Mouse (Mus musculus): ENCODE measurements around the gene Cdh13. TPM values are rescaled to one million over a fixed set of nuclear protein-coding genes. Genes with fewer than 3 reads are reported as not detected.
A peak's percentile ranks its signal among the peaks of the same experiment; 100 is the strongest.

Cdh13 gene
- total RNA-seq, 2 experiments from 2014 or later: 56.4 to 66.1 TPM

DNA sequence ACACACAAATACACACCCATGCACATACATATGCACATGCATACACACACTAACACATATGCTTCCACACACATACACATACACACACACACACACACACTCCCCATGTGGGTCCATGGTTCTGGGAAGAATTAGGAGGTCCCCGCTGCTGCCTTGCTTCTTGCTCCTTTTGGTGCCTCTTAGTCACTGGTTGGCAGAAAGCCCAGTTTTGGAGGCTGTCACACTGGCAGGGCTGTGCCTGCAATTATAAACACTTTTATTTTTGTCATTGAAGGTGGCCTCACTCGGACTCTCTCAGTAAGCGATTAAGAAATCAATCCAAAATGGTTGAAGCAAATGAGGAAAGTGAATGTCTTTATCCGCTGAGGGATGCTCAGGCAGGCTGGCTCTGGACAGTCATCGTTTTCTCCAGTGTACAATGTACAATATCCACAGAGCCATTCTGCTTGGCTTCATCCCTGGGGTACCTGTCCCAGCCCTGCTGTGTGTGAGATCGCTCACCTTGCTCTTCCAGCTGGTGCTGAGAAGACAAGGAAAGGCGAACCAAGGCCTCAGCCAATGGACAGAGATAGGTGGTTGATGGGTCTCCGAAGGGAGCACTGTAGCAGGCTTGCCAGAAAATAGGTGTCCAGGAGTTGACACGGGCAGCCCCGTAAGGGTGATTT, 913.1 kb downstream of the Cdh13 start:
- DNase-seq (ENCODE audit: low spot score in 2 of 2): peak; percentile 37 to 56

DNA sequence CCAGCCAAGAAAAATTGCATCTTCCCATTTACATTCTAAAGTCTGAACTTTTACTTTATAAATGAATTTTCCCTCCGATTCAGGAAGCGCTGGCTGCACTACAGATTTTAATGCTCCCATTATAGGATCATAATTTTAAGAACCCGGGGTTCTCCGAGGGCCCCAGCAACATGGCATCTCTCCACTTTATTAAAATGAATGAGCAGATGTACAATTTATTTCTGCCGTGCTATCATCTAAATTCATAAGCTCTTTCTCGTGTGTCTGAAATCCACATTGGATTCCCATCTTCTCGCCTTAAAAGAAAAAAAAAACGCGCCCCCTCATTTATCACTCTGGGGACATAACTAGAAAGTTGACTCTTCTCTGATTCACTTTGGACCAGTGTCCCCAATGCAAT, 925.0 kb downstream of the Cdh13 start:
- DNase-seq (ENCODE audit: low spot score in 2 of 2): peak in 1 of 2 experiments; percentile 20

DNA sequence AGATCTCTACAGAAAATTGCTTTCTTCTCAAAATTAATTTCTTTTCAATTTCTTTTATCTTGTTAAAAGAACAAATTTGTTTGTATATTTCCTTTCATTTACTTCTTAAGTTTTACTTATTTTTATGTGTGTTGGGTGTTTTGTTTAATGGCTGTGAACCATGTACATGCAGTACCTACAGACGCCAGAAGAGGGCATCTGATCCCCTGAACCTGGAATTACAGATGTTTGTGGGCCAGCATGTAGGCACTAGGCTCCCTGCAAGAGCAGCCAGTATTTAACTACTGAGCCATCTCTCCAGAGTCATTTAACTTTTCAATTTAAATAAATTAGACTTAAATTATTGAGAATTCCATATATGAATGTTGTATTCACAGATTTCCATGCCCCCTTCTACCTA, 941.0 kb downstream of the Cdh13 start:
- DNase-seq (ENCODE audit: low spot score in 2 of 2): no peak

DNA sequence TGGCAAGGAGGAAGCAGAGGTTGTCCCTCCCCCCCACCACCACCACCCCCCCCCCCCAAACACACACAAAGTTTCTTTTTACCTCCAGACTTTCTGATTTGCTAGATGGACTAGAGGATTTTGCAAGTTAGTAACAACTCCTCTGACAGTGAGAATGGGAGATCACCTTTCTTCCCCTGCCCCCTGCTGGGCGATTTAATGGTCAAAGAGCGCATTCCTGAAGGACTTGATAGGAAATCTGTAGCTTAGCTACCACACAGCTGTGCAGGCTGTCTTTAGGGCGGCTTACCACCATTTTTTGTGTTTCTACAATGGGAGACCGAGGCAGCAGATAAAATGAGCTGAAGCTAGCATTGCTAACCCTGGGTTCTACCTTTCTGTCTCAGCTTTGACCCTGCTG, 961.6 kb downstream of the Cdh13 start:
- DNase-seq (ENCODE audit: low spot score in 2 of 2): no peak

DNA sequence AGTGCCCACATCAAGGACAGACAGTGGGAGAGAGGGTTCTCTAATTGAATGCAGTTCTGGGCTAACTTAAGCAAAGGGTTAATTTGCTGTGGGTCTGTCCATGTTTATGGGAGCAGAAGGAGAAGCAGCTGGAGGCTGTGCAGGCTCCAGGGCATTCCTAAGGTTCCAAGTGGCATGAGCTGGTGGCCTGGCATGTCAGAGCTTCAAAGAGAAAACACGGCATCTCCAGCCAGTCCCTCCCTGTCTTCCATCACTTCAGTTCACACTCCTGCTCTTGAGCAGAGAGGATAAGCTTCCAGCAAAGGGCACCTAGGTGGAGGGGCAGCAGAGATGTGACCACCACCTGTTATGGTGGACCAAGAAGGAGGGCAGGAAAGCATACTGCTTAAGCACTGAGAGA, 962.1 kb downstream of the Cdh13 start:
- DNase-seq (ENCODE audit: low spot score in 2 of 2): no peak

DNA sequence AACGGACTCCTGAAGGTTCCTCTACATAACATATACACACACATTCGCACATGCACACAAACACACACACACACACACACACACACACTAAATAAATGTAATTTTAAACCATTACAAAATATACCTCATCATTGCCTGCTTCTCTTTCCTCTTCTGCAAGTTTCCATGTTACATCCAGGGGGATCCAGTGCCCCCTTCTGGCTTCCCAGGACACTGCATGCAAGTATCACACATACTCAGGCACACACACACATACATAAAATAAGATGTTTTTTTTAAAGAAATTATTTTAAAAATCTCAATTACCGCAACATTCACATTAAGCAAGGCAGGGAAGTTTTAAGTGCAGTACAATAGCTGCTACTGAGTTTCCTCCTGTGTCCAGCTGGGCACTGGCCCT, 970.8 kb downstream of the Cdh13 start:
- DNase-seq (ENCODE audit: low spot score in 2 of 2): no peak

DNA sequence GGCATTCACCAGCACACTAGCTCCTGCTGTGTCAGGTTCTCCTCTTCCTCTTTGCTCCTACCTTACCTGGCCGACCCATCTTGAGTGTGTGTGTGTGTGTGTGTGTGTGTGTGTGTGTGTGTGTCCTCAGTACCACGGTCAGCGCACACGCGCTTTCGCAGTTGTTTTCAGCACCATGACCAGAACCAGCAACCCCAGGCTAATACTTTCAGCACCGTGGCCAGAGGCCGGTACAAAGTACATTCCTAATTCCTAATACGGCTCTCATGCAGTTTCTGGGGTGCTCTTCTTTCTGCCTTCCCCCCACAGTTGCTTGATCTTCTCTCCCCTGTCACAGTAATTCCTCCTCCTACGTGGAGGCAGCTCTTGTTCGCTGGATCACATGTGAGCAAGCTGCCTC, 975.1 kb downstream of the Cdh13 start:
- DNase-seq (ENCODE audit: low spot score in 2 of 2): no peak

DNA sequence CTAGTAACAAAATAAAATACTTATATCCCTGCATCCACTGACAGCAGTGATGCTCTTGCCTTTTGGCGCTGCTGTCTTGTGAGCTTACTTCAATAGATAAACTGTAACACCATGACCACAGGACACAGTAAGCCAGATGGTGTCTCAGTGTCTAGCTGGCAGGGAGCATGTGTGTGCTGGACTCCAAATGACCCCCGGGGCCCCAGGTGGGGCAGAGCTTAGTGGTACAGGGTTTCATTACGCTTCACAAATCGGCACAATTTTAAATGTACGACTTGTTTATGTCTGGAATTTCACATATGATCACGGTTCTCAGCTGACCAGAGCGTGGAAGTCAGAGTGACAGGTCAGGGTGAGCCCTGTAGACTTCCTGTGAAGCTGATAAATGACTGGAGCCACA, 980.2 kb downstream of the Cdh13 start:
- no peak for DNase-seq (ENCODE audit: low spot score in 2 of 2)

DNA sequence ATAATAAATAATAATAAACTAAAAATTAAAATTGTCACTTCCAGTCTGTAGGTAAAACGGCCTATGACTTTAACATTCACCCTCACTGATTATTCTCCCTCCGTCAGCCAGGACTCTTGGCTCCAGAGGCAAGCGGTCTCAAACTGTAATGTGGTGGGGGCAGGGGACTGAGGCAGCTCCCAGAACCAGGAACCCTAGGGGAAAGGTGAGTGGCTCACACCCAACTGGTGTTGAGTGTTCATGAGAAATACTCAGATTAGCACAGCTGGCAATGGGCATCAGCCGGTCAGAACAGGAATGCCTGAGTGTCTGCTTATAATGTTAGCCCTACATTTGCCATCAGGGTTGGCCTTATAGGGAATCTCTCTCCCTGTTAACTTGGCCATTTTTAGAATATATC, 982.8 kb downstream of the Cdh13 start:
- DNase-seq (ENCODE audit: low spot score in 2 of 2): no peak

DNA sequence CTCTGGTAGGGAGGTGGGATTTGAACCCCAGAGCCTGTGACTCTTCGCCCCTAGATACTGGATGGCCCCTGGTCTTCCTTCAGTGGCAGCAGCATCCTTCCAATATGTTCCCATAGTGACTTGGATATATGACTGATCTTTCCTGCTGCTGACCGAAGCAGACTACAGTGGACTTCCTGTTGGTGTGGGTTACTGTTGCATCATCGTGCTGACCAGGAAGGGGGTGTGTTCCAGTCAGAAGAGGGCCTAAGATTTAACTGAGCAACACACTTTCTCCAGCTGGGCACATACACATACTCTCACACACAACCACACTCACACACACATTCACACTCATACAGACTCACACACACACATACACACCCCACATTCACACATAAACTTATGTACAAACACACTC, 986.0 kb downstream of the Cdh13 start:
- no peak for DNase-seq (ENCODE audit: low spot score in 2 of 2)

DNA sequence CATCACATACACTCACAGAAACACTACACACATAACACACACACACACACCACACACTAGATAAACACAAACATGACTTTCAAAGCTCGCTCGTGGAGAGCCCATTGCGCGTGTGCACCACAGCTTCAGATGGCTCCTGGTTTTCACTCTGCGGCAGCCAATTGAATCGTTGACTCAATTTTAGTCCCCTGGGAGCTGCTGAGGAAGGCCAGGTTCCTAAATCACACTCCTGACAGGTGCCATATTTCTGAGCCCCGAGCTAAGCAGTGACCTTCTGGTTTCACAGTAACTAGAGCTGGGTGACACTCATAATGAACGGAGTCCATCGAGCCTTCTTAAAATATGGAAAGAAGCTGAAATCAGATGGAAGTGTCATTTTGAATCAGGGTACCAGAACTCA, 986.8 kb downstream of the Cdh13 start:
- DNase-seq (ENCODE audit: low spot score in 2 of 2): no peak

DNA sequence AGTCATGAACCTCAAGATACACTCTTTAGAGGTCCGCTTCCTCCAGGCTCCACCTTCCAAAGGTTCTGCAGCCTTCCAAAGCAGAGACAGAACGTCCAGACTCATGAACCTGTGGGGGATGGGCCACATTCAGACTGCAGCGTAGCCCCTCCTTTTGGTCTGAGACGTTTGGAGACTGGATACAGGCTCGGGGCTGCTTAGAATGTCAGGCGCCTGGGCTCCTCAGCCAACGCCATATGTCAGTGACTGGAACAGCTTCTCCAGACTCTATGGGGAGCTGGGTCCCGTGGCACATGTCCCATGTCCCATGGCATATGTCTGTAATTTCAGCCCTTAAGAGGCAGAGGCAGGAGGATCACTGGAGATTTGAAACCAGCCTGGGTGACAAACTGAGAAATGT, 989.4 kb downstream of the Cdh13 start:
- DNase-seq (ENCODE audit: low spot score in 2 of 2): no peak

DNA sequence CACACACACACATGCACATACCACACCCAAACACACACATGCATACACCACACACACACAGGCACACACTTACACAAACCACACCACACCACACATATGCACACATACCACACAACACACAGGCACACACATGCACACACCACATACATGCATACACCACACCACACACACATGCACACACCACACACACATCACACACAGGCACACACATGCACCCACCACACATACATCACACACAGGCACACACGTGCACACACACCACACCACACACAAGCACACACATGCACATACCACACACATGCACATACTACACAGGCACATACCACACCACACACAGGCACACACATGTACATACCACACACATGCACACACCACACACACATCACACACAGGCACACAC, 991.9 kb downstream of the Cdh13 start:
- DNase-seq (ENCODE audit: low spot score in 2 of 2): no peak

DNA sequence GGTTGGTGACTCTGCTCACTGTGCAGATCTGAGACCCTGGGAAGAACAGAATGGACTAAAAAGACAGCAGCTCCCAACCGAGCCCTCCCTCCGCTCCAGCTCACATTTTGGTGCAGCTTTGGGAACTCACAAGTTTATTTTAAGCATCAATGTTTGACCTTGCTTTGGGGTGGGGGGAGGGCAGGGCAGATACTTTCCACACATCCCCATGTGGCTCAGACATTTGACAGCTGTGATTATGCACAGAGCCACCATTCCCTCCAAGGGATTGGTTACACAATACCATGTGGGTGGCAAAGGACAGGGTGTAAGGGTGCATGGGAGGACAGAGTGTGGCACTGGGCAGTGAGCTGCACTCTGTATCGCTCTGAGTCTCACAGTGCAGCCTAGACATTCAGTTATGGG, 993.5 kb downstream of the Cdh13 start:
- no peak for DNase-seq (ENCODE audit: low spot score in 2 of 2)

DNA sequence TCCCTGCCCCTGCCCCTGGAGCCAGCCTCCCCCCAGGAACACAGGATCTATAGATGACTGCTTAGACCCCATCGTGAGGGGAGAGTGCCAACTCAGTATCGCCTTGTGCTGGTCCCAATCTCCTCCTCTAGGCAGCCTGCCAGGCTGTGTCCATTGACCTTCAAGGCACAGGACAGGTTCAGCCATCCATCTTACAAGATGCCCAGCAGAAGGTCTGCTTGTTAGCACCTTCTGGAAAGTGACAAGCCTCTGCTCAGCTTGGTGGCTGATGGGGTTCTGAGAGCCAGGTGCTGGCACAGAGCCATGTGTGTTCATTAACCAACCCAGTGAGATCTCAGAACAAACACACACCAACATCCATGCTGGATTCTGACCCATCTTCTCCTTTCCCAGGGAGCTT, 998.2 kb downstream of the Cdh13 start:
- peak in 1 of 2 experiments; percentile 6 for DNase-seq (ENCODE audit: low spot score in 2 of 2)

DNA sequence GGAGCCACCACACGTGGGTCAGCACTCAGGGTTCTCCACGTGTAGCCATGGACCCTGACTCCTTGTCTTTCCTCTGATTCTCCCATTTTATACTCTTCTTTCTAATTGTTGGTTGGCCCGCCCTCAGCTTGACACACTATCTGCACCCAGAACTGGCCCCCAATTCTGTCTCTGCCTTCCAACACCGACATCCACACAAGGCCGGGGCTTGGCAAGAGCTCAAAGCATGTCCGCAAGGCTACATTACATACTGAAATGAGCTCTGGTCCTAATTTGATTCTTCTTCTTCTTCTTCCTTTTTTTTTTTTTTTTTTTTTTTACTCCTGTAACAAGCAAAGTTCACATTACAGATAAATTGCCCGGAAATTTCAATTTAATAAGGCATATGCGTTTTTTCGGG, 1001.0 kb downstream of the Cdh13 start:
- peak in 1 of 2 experiments; percentile 36 for DNase-seq (ENCODE audit: low spot score in 2 of 2)

DNA sequence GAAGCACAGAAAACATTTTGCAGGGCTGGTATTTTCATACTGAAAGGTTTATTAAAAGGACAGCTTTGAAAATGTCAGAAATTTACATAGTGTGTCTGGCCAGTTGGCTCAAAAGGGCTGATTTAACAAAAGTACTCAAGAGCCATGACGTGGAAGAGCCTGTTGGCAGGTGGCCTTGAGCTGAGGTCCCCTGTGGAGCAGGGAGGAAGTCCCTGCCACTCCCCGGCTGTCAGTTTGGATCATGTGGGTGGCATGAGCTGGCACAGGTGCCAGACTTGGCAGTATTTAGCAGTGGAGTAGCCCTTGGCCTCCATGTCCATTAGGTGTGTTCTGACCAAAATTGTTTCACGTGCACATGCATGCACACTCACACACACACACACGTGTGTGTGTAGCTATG, 1001.4 kb downstream of the Cdh13 start:
- peak in 1 of 2 experiments; percentile 57 for DNase-seq (ENCODE audit: low spot score in 2 of 2)

DNA sequence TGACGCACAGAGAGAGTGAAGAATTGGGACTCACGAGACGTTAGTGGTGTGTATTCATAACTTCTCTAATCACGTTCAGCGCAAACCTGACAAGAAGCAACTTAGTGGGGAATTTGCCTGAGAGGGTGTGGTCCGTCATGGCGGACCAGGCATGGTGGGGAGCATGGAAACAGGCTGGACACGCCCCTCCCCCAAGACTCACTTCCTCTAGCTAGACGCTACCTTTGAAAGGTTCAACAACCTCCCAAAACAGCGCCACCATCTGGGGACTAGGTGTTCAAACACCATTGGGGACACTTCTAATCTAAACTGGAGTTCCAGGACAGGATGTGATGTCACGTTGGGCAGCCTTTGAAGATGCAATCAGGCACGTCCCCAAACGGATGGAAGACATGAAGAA, 1011.9 kb downstream of the Cdh13 start:
- DNase-seq (ENCODE audit: low spot score in 2 of 2): no peak

DNA sequence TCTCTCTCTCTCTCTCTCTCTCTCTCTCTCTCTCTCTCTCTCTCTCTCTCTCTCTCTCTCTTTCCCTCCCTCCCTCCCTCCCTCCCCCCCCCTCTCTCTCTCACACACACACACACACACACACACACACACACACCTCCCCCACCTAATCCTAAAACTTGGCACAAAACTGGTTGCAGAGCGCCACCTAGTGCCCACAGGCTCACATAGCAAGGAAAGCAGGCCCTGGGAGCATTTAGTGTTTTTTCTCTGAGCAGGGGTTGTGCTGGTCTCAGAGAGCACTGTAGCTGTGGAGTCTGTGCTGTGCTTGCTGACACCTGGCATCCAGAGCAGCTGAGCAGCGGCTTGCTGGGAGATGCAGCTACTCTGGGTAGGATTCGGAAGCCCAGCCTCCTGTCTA, 1014.2 kb downstream of the Cdh13 start:
- DNase-seq (ENCODE audit: low spot score in 2 of 2): peak; percentile 37 to 50

DNA sequence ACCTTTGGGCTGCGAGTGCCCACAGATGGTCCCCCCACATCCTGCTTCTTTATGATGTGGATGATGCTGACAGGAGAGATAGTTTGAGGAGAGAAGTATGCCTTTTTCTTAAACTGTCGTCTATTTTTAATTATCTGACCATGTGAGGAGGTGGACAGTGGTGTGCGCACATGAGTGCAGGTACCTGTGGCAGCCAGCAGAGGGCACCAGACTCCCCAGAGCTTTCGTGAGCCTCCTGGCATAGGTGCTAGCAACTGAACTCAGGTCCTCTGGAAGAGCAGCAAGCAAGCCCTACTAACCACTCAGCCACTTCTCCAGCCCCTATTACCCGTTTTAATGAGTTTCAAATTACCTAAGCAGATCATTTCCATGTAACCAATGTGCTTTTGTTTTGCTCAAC, 1016.8 kb downstream of the Cdh13 start:
- no peak for DNase-seq (ENCODE audit: low spot score in 2 of 2)

DNA sequence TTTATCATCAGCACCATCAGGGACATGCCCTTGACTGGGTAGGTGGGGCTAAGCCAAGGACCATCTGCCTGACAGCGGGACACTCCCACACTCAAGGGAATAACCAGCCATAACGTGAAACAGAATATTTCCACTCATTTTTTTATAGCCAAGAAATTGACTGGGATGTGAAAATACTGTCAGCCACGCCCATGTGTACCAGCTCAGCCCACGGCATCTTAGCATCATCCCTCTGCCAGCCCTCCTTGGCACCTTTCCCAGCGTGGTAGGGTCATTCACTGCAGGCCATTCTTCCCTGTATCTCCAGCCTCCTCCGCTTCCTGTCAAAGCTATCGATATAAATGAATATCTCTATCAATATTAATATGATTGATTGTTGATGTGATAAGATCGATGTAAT, 1020.7 kb downstream of the Cdh13 start:
- DNase-seq (ENCODE audit: low spot score in 2 of 2): peak in 1 of 2 experiments; percentile 39

DNA sequence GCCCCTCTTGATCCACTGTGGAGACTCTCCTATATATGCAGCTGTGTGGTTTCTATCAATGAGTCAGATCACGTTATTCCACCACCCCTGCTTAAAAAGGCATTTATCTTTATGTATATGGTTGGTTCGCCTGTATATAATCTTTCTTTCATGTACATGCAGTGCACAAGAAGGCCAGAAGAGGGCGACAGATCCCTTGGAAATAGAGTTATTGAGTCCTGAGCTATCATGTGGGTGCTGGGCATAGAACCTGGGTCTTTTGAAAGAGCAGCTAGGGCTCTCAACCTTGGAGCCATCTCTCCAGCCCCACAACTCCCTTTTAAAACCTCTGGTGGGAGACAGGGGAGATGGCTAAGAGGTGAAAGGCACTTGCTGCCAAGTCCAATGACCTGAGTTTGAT, 1027.9 kb downstream of the Cdh13 start:
- no peak for DNase-seq (ENCODE audit: low spot score in 2 of 2)

DNA sequence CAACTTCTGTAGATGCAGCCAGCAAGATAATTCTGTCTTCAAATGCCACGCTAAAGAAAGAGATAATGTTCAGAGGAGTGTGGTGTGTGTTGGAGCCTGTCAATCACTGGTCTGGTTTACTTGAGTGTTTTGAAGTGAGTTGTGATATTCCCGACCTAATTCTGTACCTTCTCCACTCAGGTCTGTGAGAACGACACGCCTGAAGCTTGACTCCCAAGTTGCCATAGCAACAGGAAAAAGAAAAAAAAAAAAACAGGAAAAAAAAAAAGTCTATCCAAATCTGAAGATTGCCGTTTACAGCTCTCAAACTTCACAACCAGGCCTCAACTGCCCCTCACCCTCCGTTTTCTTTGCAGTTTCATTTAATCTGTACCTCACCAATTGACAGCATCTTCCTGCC, 1039.7 kb downstream of the Cdh13 start:
- no peak for DNase-seq (ENCODE audit: low spot score in 2 of 2)

DNA sequence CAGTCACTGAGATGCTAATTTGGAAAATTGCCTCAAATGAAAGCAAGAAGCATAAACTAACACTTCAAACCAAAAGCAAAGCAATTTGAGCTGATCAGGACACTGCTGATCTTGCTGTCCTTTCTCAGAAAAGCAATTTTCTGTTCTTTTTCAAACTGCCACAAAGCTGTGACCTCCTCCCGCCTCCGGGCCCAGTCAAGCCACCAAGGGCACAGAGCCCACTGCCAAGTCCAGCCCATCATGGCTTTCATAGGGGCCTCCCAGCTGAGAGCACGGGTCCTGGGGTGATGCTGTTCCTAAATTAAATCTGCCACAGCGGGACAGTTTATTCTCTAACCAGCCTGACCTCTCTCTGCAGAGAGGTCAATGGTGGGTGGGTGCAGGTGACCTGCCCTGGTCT, 1056.0 kb downstream of the Cdh13 start:
- DNase-seq (ENCODE audit: low spot score in 2 of 2): no peak

Data from layer of hippocampus, postnatal 14 days (tissue).